Mouse (Mus musculus) hindbrain, embryonic 15.5 days (tissue): ENCODE results near the gene Stap2. TPM values are rescaled to one million over a fixed set of nuclear protein-coding genes. Genes with fewer than 3 reads are reported as not detected.
A peak's percentile ranks its signal among the peaks of the same experiment; 100 is the strongest.

ENCODE experiments used
- ATAC-seq: fragments of 200-750 bp; cut with Nextera tagmentation; 2 replicates; pipeline ENCODE4 v1.8.0; 2017; ENCODE audit warnings: low read depth, moderate number of reproducible peaks, moderate TSS enrichment; ENCODE audit not compliant: low FRiP score
- H3K27ac ChIP-seq: fragments of 300-500 bp; sonication (generic); replicated peaks from 2 replicates; pipeline ENCODE4 v1.5.1; 2015; ENCODE audit warnings: mild to moderate bottlenecking, inconsistent platforms
- H3K27me3 ChIP-seq: fragments of 300-500 bp; sonication (generic); 2 replicates; pipeline ENCODE4 v1.6.1; 2015; ENCODE audit warnings: control low read depth, inconsistent platforms
- H3K36me3 ChIP-seq: fragments of 300-500 bp; sonication (generic); 2 replicates; pipeline ENCODE4 v1.6.1; 2015; ENCODE audit warnings: control low read depth, inconsistent platforms
- H3K4me1 ChIP-seq: fragments of 300-500 bp; sonication (generic); replicated peaks from 2 replicates; pipeline ENCODE4 v1.6.1; 2015; ENCODE audit warnings: control low read depth, inconsistent platforms
- H3K4me2 ChIP-seq: fragments of 300-500 bp; sonication (generic); 2 replicates; pipeline ENCODE4 v1.6.1; 2015; ENCODE audit warnings: moderate library complexity, mild to moderate bottlenecking, inconsistent platforms
- H3K4me3 ChIP-seq: fragments of 300-500 bp; sonication (generic); 2 replicates; pipeline ENCODE4 v1.5.1; 2015; ENCODE audit warnings: mild to moderate bottlenecking, inconsistent platforms
- H3K9ac ChIP-seq: fragments of 300-500 bp; sonication (generic); 2 replicates; pipeline ENCODE4 v1.6.1; 2015; ENCODE audit warnings: inconsistent platforms
- H3K9me3 ChIP-seq: fragments of 300-500 bp; sonication (generic); 2 replicates; pipeline ENCODE4 v1.6.1; 2016; ENCODE audit warnings: control low read depth, inconsistent platforms
- WGBS: fragments of 180-500 bp; shearing (Covaris S2); methylation state at CpG from one replicate; pipeline ENCODE4 v1.1.7; 2015; 5-methylcytosine and 5-hydroxymethylcytosine counted together
- polyA plus RNA-seq: library from polyadenylated mRNA; unstranded; fragments of >200 nt; fragmentation: Nextera tagmentation; extraction: Ambion mirVana; gene quantifications from 2 replicates; pipeline ENCODE4 v1.2.1, GENCODE M21; 2015

Gene Stap2
- polyA plus RNA-seq, 1 experiment from 2014 or later: 6.5 TPM

DNA sequence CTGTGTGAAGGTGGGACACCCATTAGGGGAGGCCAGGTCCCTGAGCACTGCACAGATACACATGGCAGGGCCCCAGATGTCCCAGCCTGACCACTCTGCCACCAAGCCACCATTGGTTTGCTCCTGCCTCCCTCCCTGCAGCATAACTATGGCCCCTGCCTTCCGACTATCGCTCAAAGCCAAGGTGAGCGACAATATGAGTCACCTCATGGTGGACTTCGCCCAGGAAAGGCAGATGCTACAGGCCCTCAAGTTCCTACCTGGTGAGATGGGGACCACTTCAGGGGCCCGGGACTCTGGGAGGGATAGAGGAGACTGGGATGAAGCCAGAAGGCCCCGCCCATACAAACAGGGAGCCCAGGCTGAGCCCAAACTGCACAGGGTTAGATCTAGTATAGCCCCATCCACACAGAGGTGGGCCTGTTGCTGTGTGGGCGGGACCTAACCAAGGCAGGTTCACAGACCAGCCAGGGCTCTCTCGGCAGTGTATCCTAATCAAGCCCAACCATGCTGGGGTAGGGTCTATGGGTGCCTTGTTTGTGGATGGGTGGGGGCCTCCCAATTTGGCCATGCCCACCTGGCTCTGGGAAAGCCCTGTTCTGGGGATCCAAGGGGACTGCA lies 15.0 kb downstream of the Stap2 start:
- no peaks in the 10 kb centered on the region for H3K9me3 ChIP-seq
- no peak overlapping the region for H3K4me2 ChIP-seq
- no peak overlapping the region for H3K4me3 ChIP-seq
- no peaks in the 10 kb centered on the region for H3K27me3 ChIP-seq
- H3K4me1 ChIP-seq: peaks cover 16% of the 10 kb centered on the region
- ATAC-seq: no peak
- peaks cover 36% of the 10 kb centered on the region for H3K36me3 ChIP-seq
- H3K9ac ChIP-seq: no peak overlapping the region
- WGBS: 83% methylated on average over 8 of the region's 8 CpGs
- no peak overlapping the region for H3K27ac ChIP-seq

- Histone ChIP-seq H3K9me3 (no peaks in the 10 kb centered on the region), H3K36me3 (peaks cover 10% of the 10 kb centered on the region; the same call in 1 of the 2 replicates), H3K4me3 (peak within 1 kb of the TSS; percentile 79), H3K9ac (peak within 1 kb of the TSS; percentile 75), H3K4me2 (peak within 1 kb of the TSS; percentile 80), H3K27ac (peak within 1 kb of the TSS; percentile 79), H3K27me3 (no peaks in the 10 kb centered on the region), H3K4me1 (peaks cover 16% of the 10 kb centered on the region)
- whole genome bisulfite sequencing: 7% methylated on average over 35 of the region's 35 CpGs
- ATAC-seq: peak; percentile 85
Observed at GRCm38 (mm10) chr17:55986030-55986961, 19.1 kb downstream of the Stap2 start, which contains the start of gene Fsd1. Fsd1 (plus strand) TSS chr17:55986509.

- H3K27me3 ChIP-seq: no peaks in the 10 kb centered on the region
- no peak for ATAC-seq
- peak overlapping the region; percentile 65 for H3K27ac ChIP-seq
- H3K4me1 ChIP-seq: peaks cover 18% of the 10 kb centered on the region
- H3K4me2 ChIP-seq: no peak overlapping the region
- H3K36me3 ChIP-seq: no peaks in the 10 kb centered on the region; the same call in 1 of the 2 replicates
- H3K9ac ChIP-seq: no peak overlapping the region
- 52% methylated on average over 3 of the region's 3 CpGs for WGBS
- no peaks in the 10 kb centered on the region for H3K9me3 ChIP-seq
- H3K4me3 ChIP-seq: no peak overlapping the region
Observed at GRCm38 (mm10) chr17:55977301-55977700, 28.1 kb downstream of the Stap2 start.

GRCm38 (mm10) chr17:55976255-55976862 lies 29.0 kb downstream of the Stap2 start:
- peak overlapping the region; percentile 65 for H3K27ac ChIP-seq
- WGBS: 17% methylated on average over 13 of the region's 13 CpGs
- no peak overlapping the region for H3K4me3 ChIP-seq
- H3K36me3 ChIP-seq: no peaks in the 10 kb centered on the region; the same call in 1 of the 2 replicates
- H3K9me3 ChIP-seq: no peaks in the 10 kb centered on the region
- H3K4me2 ChIP-seq: peak overlapping the region; percentile 25
- 0 out of 2 replicates have a peak overlapping the region, but pooled peaks have one; percentile 10 for H3K9ac ChIP-seq
- peaks cover 27% of the 10 kb centered on the region for H3K4me1 ChIP-seq
- no peaks in the 10 kb centered on the region for H3K27me3 ChIP-seq
- ATAC-seq: peak; percentile 67

DNA sequence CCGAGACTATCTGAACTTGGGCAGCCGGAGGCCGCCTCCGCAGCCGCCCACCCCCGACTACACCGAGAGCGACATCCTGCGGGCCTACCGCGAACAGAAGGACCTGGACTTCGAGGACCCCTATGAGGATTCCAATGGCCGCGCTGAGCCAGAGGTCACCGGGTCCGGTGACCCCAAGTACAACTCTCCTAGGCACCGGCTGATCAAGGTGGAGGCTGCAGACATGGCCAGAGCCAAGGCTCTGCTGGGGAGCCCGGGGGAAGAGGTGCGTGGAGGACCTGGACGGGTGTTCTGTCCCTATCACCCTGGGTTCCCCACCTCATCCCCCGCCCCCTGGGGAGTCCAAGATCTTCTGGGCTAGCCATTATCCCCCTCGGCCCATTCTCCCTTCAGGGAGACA lies 33.9 kb downstream of the Stap2 start:
- WGBS: 21% methylated on average over 22 of the region's 22 CpGs
- Histone ChIP-seq H3K4me3 (peak overlapping the region; percentile 65), H3K9ac (peak overlapping the region; percentile 80), H3K9me3 (no peaks in the 10 kb centered on the region), H3K4me2 (peak overlapping the region; percentile 73), H3K27me3 (no peaks in the 10 kb centered on the region), H3K4me1 (peaks cover 50% of the 10 kb centered on the region), H3K36me3 (peaks cover 9% of the 10 kb centered on the region), H3K27ac (no peak overlapping the region; the same call in 1 of the 2 replicates)
- ATAC-seq: no peak

- peak within 1 kb of the TSS; percentile 65 for H3K4me3 ChIP-seq
- ATAC-seq: peak; percentile 49
- no peaks in the 10 kb centered on the region for H3K27me3 ChIP-seq
- no peaks in the 10 kb centered on the region for H3K9me3 ChIP-seq
- peaks cover 45% of the 10 kb centered on the region for H3K4me1 ChIP-seq
- H3K4me2 ChIP-seq: peak within 1 kb of the TSS; percentile 73
- peak within 1 kb of the TSS; percentile 85 for H3K27ac ChIP-seq
- H3K9ac ChIP-seq: peak within 1 kb of the TSS; percentile 80
- peaks cover 9% of the 10 kb centered on the region for H3K36me3 ChIP-seq
- 7% methylated on average over 49 of the region's 55 CpGs for WGBS
Observed at GRCm38 (mm10) chr17:55969966-55970891, 35.2 kb downstream of the Stap2 start, which contains the start of gene Shd. Shd (plus strand) TSS chr17:55970467.

DNA sequence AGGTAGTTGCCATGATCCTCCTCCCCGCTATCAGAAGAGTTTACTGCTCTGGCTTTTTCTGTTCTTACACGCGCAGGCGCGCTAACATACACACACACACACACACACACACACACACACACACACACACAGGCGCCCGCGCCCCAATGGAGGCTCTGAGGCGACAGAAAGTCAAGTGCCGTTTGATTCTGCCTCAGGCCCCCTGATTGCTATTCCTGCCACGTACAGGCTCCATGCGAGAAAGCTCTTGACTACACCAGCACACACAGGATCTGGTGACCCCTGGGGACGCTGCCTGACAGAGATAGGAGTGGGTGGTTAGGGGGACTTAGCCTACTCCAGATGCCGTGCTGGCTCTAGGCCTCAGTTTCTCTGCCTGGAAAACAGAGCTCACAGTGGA lies 35.8 kb downstream of the Stap2 start:
- Histone ChIP-seq H3K9me3 (no peaks in the 10 kb centered on the region), H3K4me3 (peak overlapping the region; percentile 65), H3K36me3 (peaks cover 15% of the 10 kb centered on the region), H3K27me3 (no peaks in the 10 kb centered on the region), H3K4me1 (peaks cover 45% of the 10 kb centered on the region), H3K27ac (peak overlapping the region; percentile 85), H3K4me2 (peak overlapping the region; percentile 73), H3K9ac (peak overlapping the region; percentile 80; the same call in 1 of the 2 replicates)
- ATAC-seq: peak; percentile 53
- WGBS: 9% methylated on average over 14 of the region's 14 CpGs

DNA sequence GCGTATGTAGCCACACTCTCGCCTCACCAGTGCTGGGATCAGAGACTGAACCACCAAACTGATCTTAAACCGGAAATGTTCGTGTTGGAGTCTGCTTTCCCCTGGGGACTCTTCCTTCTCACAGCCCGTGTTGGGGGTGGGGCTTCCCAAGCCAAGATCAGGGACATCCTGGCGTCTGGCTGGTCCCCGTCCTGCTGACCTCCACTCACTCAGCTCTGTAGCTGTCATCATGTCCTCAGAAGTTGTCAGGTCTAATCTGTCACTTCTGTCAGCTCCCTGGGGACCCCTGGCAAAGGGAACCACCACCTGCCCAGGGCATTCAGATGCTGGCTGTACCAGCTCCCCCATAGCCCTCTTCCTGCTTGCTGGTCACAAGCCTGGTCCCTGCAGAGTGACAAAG lies 37.2 kb downstream of the Stap2 start:
- no peaks in the 10 kb centered on the region for H3K9me3 ChIP-seq
- no peaks in the 10 kb centered on the region for H3K27me3 ChIP-seq
- H3K36me3 ChIP-seq: peaks cover 19% of the 10 kb centered on the region
- no peak overlapping the region for H3K4me3 ChIP-seq
- H3K4me1 ChIP-seq: peaks cover 45% of the 10 kb centered on the region
- H3K9ac ChIP-seq: no peak overlapping the region
- WGBS: 31% methylated on average over 7 of the region's 7 CpGs
- H3K27ac ChIP-seq: peak overlapping the region; percentile 85; the same call in 1 of the 2 replicates
- ATAC-seq: no peak
- H3K4me2 ChIP-seq: no peak overlapping the region

- Histone ChIP-seq H3K36me3 (peaks cover 21% of the 10 kb centered on the region), H3K4me1 (peaks cover 38% of the 10 kb centered on the region), H3K4me3 (no peak overlapping the region), H3K27me3 (no peaks in the 10 kb centered on the region), H3K9me3 (no peaks in the 10 kb centered on the region), H3K27ac (no peak overlapping the region), H3K9ac (no peak overlapping the region), H3K4me2 (no peak overlapping the region)
- ATAC-seq: no peak
- 91% methylated on average over 4 of the region's 4 CpGs for WGBS
Observed at GRCm38 (mm10) chr17:55967186-55967585, 38.2 kb downstream of the Stap2 start.

- H3K27ac ChIP-seq: no peak overlapping the region
- no peak overlapping the region for H3K9ac ChIP-seq
- no peak for ATAC-seq
- no peak overlapping the region for H3K4me2 ChIP-seq
- 90% methylated on average over 9 of the region's 9 CpGs for WGBS
- H3K36me3 ChIP-seq: peaks cover 24% of the 10 kb centered on the region
- H3K9me3 ChIP-seq: no peaks in the 10 kb centered on the region
- peaks cover 24% of the 10 kb centered on the region for H3K4me1 ChIP-seq
- H3K27me3 ChIP-seq: no peaks in the 10 kb centered on the region
- no peak overlapping the region for H3K4me3 ChIP-seq
Observed at GRCm38 (mm10) chr17:55964996-55965395, 40.4 kb downstream of the Stap2 start.

DNA sequence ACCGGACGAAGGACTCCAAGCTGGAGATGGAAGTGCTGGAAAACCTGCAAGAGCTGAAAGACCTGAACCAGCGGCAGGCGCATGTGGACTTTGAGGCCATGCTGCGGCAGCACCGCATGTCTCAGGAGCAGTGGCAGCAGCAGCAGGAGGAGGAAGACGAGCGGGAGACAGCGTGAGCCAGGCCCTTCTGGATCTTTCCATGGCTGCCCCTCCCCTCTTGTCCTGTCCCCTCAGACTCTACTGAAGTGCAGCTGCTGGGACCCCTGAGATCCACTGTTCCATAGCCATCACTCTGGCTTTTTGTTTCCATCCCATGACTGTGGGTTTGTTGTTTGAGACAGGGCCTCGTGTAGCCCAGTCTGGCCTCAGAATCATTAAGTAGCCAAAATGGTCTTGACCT lies 40.9 kb downstream of the Stap2 start:
- Histone ChIP-seq H3K9me3 (no peaks in the 10 kb centered on the region), H3K27ac (no peak overlapping the region), H3K4me2 (no peak overlapping the region), H3K27me3 (no peaks in the 10 kb centered on the region), H3K4me3 (no peak overlapping the region), H3K9ac (no peak overlapping the region), H3K36me3 (peaks cover 24% of the 10 kb centered on the region), H3K4me1 (peaks cover 24% of the 10 kb centered on the region)
- no peak for ATAC-seq
- 94% methylated on average over 10 of the region's 10 CpGs for WGBS
